Mouse (Mus musculus): Measurements from ENCODE around the gene Tgfa. TPM values are rescaled to one million over a fixed set of nuclear protein-coding genes. Genes with fewer than 3 reads are reported as not detected.

The Tgfa gene
- 7.5 and 8.4 TPM in 2 replicates for polyA plus RNA-seq (2015; fragmentation: Nextera tagmentation; extraction: Ambion mirVana)

- Histone ChIP-seq H3K9ac (ENCODE audit: low read depth, low read length) (peak within 1 kb of the TSS; percentile 67), H3K4me1 (replicated peaks; ENCODE audit: control insufficient read depth, insufficient read depth, low read length) (peaks cover 4% of the 10 kb centered on the region; the same call in 1 of the 2 replicates), H3K36me3 (ENCODE audit: control insufficient read depth, insufficient read depth) (no peaks in the 10 kb centered on the region), H3K4me2 (replicated peaks; ENCODE audit: low read depth) (peak within 1 kb of the TSS; percentile 88), H3K9me3 (ENCODE audit: control insufficient read depth) (no peaks in the 10 kb centered on the region), H3K27me3 (replicated peaks; ENCODE audit: control insufficient read depth, insufficient read depth, low read length) (0 out of 2 replicates have a peak, but pooled peaks cover 9% of the 10 kb centered on the region), H3K4me3 (ENCODE audit: low read depth, low read length) (peak within 1 kb of the TSS; percentile 68), H3K27ac (ENCODE audit: low read depth, low read length) (peak within 1 kb of the TSS; percentile 91)
- peak; percentile 83 for ATAC-seq
- TF ChIP-seq CTCF (IDR thresholded peaks at IDR 0.05; ENCODE audit: low read depth), result peak; percentile 75
- WGBS, result under 1% methylated on average over 84 of the region's 97 CpGs
Measured at GRCm38 (mm10) chr6:86194941-86195932, at the start of gene Tgfa. Gene Tgfa (plus strand): TSS chr6:86195223.

- Histone ChIP-seq H3K4me3 (ENCODE audit: low read depth, low read length) (no peak overlapping the region), H3K36me3 (ENCODE audit: control insufficient read depth, insufficient read depth) (no peaks in the 10 kb centered on the region), H3K9ac (ENCODE audit: low read depth, low read length) (no peak overlapping the region), H3K9me3 (ENCODE audit: control insufficient read depth) (0 out of 2 replicates have a peak, but pooled peaks cover 3% of the 10 kb centered on the region), H3K27me3 (replicated peaks; ENCODE audit: control insufficient read depth, insufficient read depth, low read length) (no peaks in the 10 kb centered on the region), H3K4me2 (replicated peaks; ENCODE audit: low read depth) (no peak overlapping the region), H3K4me1 (replicated peaks; ENCODE audit: control insufficient read depth, insufficient read depth, low read length) (no peaks in the 10 kb centered on the region), H3K27ac (ENCODE audit: low read depth, low read length) (no peak overlapping the region)
- ATAC-seq, result no peak
- WGBS, result 25% methylated on average over 4 of the region's 4 CpGs
- no peak for TF ChIP-seq CTCF (IDR thresholded peaks at IDR 0.05; ENCODE audit: low read depth)
Measured at GRCm38 (mm10) chr6:86148518-86148917, 46.5 kb upstream of the Tgfa start.

- ATAC-seq, result no peak
- no peaks in the 10 kb centered on the region for H3K36me3 ChIP-seq (ENCODE audit: control insufficient read depth, insufficient read depth)
- H3K27ac ChIP-seq (ENCODE audit: low read depth, low read length), result no peak overlapping the region
- H3K9me3 ChIP-seq (ENCODE audit: control insufficient read depth), result 0 out of 2 replicates have a peak, but pooled peaks cover 3% of the 10 kb centered on the region
- no peaks in the 10 kb centered on the region for H3K4me1 ChIP-seq (replicated peaks; ENCODE audit: control insufficient read depth, insufficient read depth, low read length)
- no peak overlapping the region for H3K4me2 ChIP-seq (replicated peaks; ENCODE audit: low read depth)
- H3K9ac ChIP-seq (ENCODE audit: low read depth, low read length), result no peak overlapping the region
- no peaks in the 10 kb centered on the region for H3K27me3 ChIP-seq (replicated peaks; ENCODE audit: control insufficient read depth, insufficient read depth, low read length)
- TF ChIP-seq CTCF (IDR thresholded peaks at IDR 0.05; ENCODE audit: low read depth), result no peak
- 36% methylated on average over 4 of the region's 4 CpGs for WGBS
- H3K4me3 ChIP-seq (ENCODE audit: low read depth, low read length), result no peak overlapping the region
Measured at GRCm38 (mm10) chr6:86149001-86149400, 46.0 kb upstream of the Tgfa start.

DNA sequence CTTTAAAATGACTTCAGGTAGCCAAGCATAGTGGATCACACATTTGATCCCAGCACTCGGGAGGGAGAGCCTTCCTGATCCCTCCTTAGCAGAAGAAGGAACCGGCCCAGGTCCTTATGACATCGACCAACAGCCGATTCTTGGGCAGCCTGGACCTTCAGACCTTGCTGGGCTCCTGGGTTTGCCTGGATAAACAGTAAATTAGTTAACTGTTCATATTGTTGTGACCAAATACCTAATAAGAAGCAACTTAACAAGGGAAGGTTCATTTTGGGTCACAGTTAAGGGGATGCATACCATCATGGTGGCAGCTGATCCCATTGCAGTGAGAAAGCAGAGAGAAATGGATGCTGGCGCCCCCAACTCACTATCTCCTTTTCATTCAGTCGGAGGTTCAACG is 42.3 kb upstream of the Tgfa start:
- H3K4me1 ChIP-seq (replicated peaks; ENCODE audit: control insufficient read depth, insufficient read depth, low read length), result no peaks in the 10 kb centered on the region
- TF ChIP-seq CTCF (IDR thresholded peaks at IDR 0.05; ENCODE audit: low read depth), result no peak
- H3K4me3 ChIP-seq (ENCODE audit: low read depth, low read length), result no peak overlapping the region
- H3K27ac ChIP-seq (ENCODE audit: low read depth, low read length), result no peak overlapping the region
- H3K9ac ChIP-seq (ENCODE audit: low read depth, low read length), result no peak overlapping the region
- no peak overlapping the region for H3K4me2 ChIP-seq (replicated peaks; ENCODE audit: low read depth)
- no peaks in the 10 kb centered on the region for H3K9me3 ChIP-seq (ENCODE audit: control insufficient read depth)
- 88% methylated on average over 7 of the region's 7 CpGs for WGBS
- H3K36me3 ChIP-seq (ENCODE audit: control insufficient read depth, insufficient read depth), result no peaks in the 10 kb centered on the region
- no peak for ATAC-seq
- H3K27me3 ChIP-seq (replicated peaks; ENCODE audit: control insufficient read depth, insufficient read depth, low read length), result no peaks in the 10 kb centered on the region

- Histone ChIP-seq H3K4me3 (ENCODE audit: low read depth, low read length) (no peak overlapping the region), H3K36me3 (ENCODE audit: control insufficient read depth, insufficient read depth) (no peaks in the 10 kb centered on the region), H3K9ac (ENCODE audit: low read depth, low read length) (no peak overlapping the region), H3K27ac (ENCODE audit: low read depth, low read length) (no peak overlapping the region), H3K4me1 (replicated peaks; ENCODE audit: control insufficient read depth, insufficient read depth, low read length) (no peaks in the 10 kb centered on the region), H3K27me3 (replicated peaks; ENCODE audit: control insufficient read depth, insufficient read depth, low read length) (no peaks in the 10 kb centered on the region), H3K9me3 (ENCODE audit: control insufficient read depth) (no peaks in the 10 kb centered on the region), H3K4me2 (replicated peaks; ENCODE audit: low read depth) (no peak overlapping the region)
- TF ChIP-seq CTCF (IDR thresholded peaks at IDR 0.05; ENCODE audit: low read depth), result no peak
- 77% methylated on average over 8 of the region's 8 CpGs for WGBS
- no peak for ATAC-seq
Measured at GRCm38 (mm10) chr6:86153436-86153990, 41.5 kb upstream of the Tgfa start.

DNA sequence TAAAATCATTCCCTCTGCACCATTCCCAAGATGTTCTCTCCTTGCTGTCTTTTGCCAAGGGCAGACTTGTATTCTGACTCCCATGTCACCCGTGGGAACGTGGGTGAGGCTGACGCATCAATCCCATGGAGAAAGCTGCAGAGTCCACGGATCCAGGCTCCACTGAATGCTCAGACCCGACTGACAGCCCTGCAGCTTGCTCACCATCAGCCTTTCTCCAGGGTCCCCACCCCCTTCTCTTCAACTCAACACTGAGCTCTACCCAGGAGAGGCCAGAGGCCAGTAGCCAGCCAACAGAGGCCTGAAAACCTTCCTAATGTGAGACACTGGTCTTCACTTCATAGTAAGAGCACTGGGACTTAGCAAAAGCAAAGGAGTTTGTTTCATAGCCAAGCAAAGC is 41.0 kb upstream of the Tgfa start:
- no peaks in the 10 kb centered on the region for H3K27me3 ChIP-seq (replicated peaks; ENCODE audit: control insufficient read depth, insufficient read depth, low read length)
- no peak overlapping the region for H3K27ac ChIP-seq (ENCODE audit: low read depth, low read length)
- TF ChIP-seq CTCF (IDR thresholded peaks at IDR 0.05; ENCODE audit: low read depth), result no peak
- ATAC-seq, result no peak
- WGBS, result 76% methylated on average over 5 of the region's 5 CpGs
- H3K4me1 ChIP-seq (replicated peaks; ENCODE audit: control insufficient read depth, insufficient read depth, low read length), result no peaks in the 10 kb centered on the region
- H3K9ac ChIP-seq (ENCODE audit: low read depth, low read length), result no peak overlapping the region
- H3K36me3 ChIP-seq (ENCODE audit: control insufficient read depth, insufficient read depth), result no peaks in the 10 kb centered on the region
- no peaks in the 10 kb centered on the region for H3K9me3 ChIP-seq (ENCODE audit: control insufficient read depth)
- H3K4me2 ChIP-seq (replicated peaks; ENCODE audit: low read depth), result no peak overlapping the region
- no peak overlapping the region for H3K4me3 ChIP-seq (ENCODE audit: low read depth, low read length)

Data from intestine, postnatal 0 days (tissue).